Mouse (Mus musculus) embryonic fibroblast, embryonic 13.5 days (primary cell): ENCODE data around the gene Rspry1.

Experiments used
- CTCF ChIP-seq: IDR thresholded peaks from 2 replicates; pipeline ENCODE4 v1.5.1; 2011; ENCODE audit warnings: mild to moderate bottlenecking, control low read depth, low read length, moderate library complexity, borderline replicate concordance; ENCODE audit not compliant: insufficient read depth
- POLR2A ChIP-seq: IDR thresholded peaks from 2 replicates; pipeline ENCODE4 v1.6.1; 2011; ENCODE audit warnings: low read depth, mild to moderate bottlenecking, control low read depth, low read length, moderate library complexity

- TF ChIP-seq CTCF, result peak; percentile 74
- TF ChIP-seq POLR2A, result 0 out of 2 replicates have a peak, but pooled peaks have one; percentile 15
Observed at GRCm38 (mm10) chr8:94702844-94703813, 101.4 kb downstream of the Rspry1 start.
